Mouse (Mus musculus): ENCODE data around the gene Ppm1n.

DNA sequence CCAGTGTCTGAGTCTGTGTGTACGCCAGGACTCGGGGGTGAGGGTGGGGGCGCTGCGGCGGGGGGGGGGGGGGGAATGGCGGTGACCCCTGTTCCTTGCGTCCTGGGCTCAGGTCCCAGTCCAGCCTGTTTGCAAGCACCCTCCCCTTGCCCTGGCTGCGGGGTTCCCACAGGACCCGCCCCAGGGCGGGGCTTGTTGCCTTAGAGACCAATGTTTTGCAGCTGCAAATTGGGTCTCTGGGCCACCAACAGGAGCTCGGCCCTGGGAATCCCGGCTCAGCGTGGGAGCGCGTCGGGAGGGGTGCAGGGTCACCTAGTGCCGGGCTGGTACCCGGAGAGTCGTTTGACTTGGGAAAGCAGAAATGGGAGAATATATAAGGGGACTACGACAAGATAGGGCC, 46.5 kb upstream of the Ppm1n start:
- TF ChIP-seq CTCF (IDR thresholded peaks at IDR 0.05; ENCODE audit: control insufficient read depth, insufficient read depth, insufficient replicate concordance, low read depth, low read length) = no peak
- TF ChIP-seq POLR2A (IDR thresholded peaks at IDR 0.05; ENCODE audit: control insufficient read depth, low read depth, low read length) = no peak
